Mouse (Mus musculus): ENCODE data around the gene Zer1. TPM values are rescaled to one million over a fixed set of nuclear protein-coding genes. Genes with fewer than 3 reads are reported as not detected.
"Not testable (repeated sequence)": the region's sequence is repeated elsewhere in the genome, so short reads cannot be mapped to it uniquely, and the experiment has no call there.

The Zer1 gene
- total RNA-seq, 2 experiments from 2014 or later = 23.5 to 26.7 TPM

- intact Hi-C loops (cut with DNase I) = no loop called here
- DNase-seq (ENCODE audit: low spot score) = no peak
These were observed 62.9 kb downstream of the Zer1 start for GRCm38 (mm10) chr2:30061215-30062166.

DNA sequence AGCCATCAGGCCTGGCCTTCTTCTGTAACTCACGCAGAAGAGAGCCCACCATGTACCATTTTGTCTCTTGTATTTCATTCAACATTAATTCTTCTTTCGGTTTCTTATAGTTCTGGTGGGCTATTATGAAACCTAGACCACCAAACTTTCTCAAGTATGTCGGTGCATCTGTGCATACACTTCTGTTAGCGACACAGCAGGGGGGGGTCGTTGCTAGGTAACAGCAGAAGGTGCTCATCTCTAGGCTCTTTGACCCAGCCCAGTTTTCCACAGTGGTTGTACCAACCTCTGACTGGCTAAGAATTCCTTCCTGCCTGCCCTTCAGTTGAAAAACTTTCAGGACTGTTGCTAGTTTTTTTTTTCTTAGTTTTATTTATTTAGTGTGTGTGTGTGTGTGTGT is 66.0 kb downstream of the Zer1 start:
- intact Hi-C loops (cut with DNase I) = no loop called here
- DNase-seq (ENCODE audit: low spot score) = no peak

GRCm38 (mm10) chr2:30057223-30057904 is 67.0 kb downstream of the Zer1 start, which contains the start of gene Set:
TSS of gene Set (plus strand) at chr2:30057378.
- intact Hi-C loops (cut with DNase I) = no loop called here
- no peak for DNase-seq (ENCODE audit: low spot score)

DNA sequence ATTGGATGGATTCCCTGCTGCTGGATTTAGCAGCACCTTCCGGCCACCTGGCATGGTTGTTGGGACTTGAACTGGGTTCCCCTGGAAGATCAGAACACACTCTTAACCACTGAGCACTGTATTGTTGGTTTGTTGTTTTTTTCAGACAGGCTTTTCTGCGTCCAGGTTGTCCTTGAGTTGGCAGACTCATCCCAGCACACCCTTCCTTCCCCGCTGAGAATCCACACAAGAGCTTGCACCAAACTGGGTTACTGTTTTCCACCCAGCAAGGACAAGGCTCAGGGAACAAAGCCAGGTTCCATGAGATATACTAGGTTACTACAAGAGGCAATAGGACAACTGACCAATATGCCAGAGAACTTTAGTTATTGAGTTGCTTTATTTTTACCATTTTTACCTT is 67.6 kb downstream of the Zer1 start:
- no peak for DNase-seq (ENCODE audit: low spot score)
- intact Hi-C loops (cut with DNase I) = no loop called here

DNA sequence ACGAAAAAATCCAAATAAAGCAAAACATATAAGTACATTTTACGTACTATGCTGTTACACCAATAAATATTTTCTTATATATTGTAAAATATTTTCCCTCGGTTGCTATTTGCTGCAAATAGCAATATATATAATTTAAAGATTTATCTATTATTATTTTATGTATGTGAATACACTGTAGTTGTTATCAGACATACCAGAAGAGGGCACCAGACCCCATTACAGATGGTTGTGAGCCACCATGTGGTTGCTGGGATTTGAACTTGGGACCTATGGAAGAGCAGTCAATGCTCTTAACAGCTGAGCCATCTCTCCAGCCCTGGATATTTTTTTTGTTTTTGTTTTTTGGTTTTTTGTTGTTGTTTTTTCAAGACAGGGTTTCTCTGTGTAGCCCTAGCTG is 69.1 kb downstream of the Zer1 start:
- intact Hi-C loops (cut with DNase I); DNase-seq (ENCODE audit: low spot score): not testable (repeated sequence)

GRCm38 (mm10) chr2:30051992-30052761 is 72.2 kb downstream of the Zer1 start:
- no peak for DNase-seq (ENCODE audit: low spot score)
- intact Hi-C loops (cut with DNase I) = no loop called here

GRCm38 (mm10) chr2:30049831-30050230 is 74.6 kb downstream of the Zer1 start:
- DNase-seq (ENCODE audit: low spot score) = no peak
- intact Hi-C loops (cut with DNase I) = loop anchor here (10.0 kb wide), 1 partner anchor 115 kb away; no protein-coding TSS in a partner anchor

GRCm38 (mm10) chr2:30048699-30049388 is 75.5 kb downstream of the Zer1 start, which contains the start of gene Wdr34:
TSS of gene Wdr34 (minus strand) at chr2:30048881.
- intact Hi-C loops (cut with DNase I) = loop anchor here (10.0 kb wide), 1 partner anchor 116 kb away; no protein-coding TSS in a partner anchor

DNA sequence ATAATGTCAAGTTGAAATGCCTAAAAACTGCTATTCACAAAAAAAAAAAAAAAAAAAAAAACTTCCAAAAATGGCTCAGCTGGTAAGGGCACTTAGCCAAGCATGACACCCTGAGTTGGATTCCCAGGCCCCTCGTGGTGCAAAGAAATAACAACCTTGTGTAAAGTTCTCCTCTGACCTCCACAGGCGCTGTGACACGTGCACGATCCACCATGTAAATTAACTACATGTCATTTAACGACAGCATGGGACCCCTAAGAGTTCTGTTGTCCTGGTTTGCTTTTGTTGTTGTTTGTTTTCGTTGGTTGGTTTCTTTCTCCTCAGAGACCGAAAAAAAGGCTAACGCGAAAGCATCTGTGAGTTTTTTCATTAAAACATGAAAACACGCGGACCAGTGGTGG is 76.3 kb downstream of the Zer1 start:
- DNase-seq (ENCODE audit: low spot score) = no peak
- intact Hi-C loops (cut with DNase I) = loop anchor here (10.0 kb wide), 1 partner anchor 117 kb away; no protein-coding TSS in a partner anchor

More at GRCm38 (mm10) chr2:30048699-30049388, 75.5 kb downstream of the Zer1 start, which contains the start of gene Wdr34:
- DNase-seq (ENCODE audit: low spot score) = peak; percentile 94

Other genes with a start within 250 kb of the Zer1 start
- gene Odf2, start 235.4 kb downstream of the Zer1 start, total RNA-seq (2021) = 10 to 100 TPM; 20.2 to 23.2 TPM
- 10 to 100 TPM; 25.4 to 26.6 TPM for gene Gle1, start 189.2 kb downstream of the Zer1 start, total RNA-seq (2021)
- gene Sptan1, start 159.0 kb downstream of the Zer1 start, total RNA-seq (2021) = 100 to 1,000 TPM; 208 to 216 TPM
- gene Wdr34, start 75.7 kb downstream of the Zer1 start, total RNA-seq (2021) = 1 to 10 TPM; 6.5 to 6.8 TPM
- 100 to 1,000 TPM in 1 of 2 experiments, 10 to 100 TPM in 1; 95.8 to 106 TPM for gene Set, start 67.2 kb downstream of the Zer1 start, total RNA-seq (2021)
- gene Pkn3, start 46.9 kb downstream of the Zer1 start, total RNA-seq (2021) = 10 to 100 TPM; 10.5 to 13.2 TPM
- 1 to 10 TPM; 3.9 to 4.7 TPM for gene Zdhhc12, start 30.9 kb downstream of the Zer1 start, total RNA-seq (2021)
- 10 to 100 TPM; 19.9 to 23.0 TPM for gene Tbc1d13, start 9.2 kb upstream of the Zer1 start, total RNA-seq (2021)
- gene Endog, start 46.9 kb upstream of the Zer1 start, total RNA-seq (2021) = 100 to 1,000 TPM in 1 of 2 experiments, 10 to 100 TPM in 1; 93.8 to 100 TPM
- 1 to 10 TPM; 4.5 to 6.1 TPM for gene Spout1, start 53.9 kb upstream of the Zer1 start, total RNA-seq (2021)
- gene Kyat1, start 81.3 kb upstream of the Zer1 start, total RNA-seq (2021) = 10 to 100 TPM; 43.1 to 44.0 TPM
- gene Lrrc8a, start 113.1 kb upstream of the Zer1 start, total RNA-seq (2021) = 10 to 100 TPM; 58.2 to 66.7 TPM
- 1 to 10 TPM; 3.7 to 4.4 TPM for gene Gm28035, start 116.0 kb upstream of the Zer1 start, total RNA-seq (2021)
- 100 to 1,000 TPM in 1 of 2 experiments, 10 to 100 TPM in 1; 94.8 to 104 TPM for gene Phyhd1, start 141.6 kb upstream of the Zer1 start, total RNA-seq (2021)
- gene Gm28038, start 156.5 kb upstream of the Zer1 start, total RNA-seq (2021) = under 1 TPM in 1 of 2 experiments, not detected in 1; 0.91 TPM
- 10 to 100 TPM; 23.6 to 26.3 TPM for gene Dolk, start 161.7 kb upstream of the Zer1 start, total RNA-seq (2021)
- gene Nup188, start 161.8 kb upstream of the Zer1 start, total RNA-seq (2021) = 10 to 100 TPM; 19.6 to 20.0 TPM
- 10 to 100 TPM; 39.7 to 40.3 TPM for gene Sh3glb2, start 234.8 kb upstream of the Zer1 start, total RNA-seq (2021)
- gene Miga2, start 239.6 kb upstream of the Zer1 start, total RNA-seq (2021) = 10 to 100 TPM; 68.5 to 74.0 TPM